Mouse (Mus musculus) heart, embryonic 13.5 days (tissue): ENCODE measurements at regions not wholly inside any gene's neighbourhood (a gene's known extent, or its start where the extent isn't known, plus 50 kb on each side); places are given as distances from the start of the nearest gene placed in this dataset.

Experiments used
- ATAC-seq: fragments of 200-750 bp; cut with Nextera tagmentation; 2 replicates; pipeline ENCODE4 v1.8.0; 2017; ENCODE audit warnings: moderate TSS enrichment; ENCODE audit not compliant: insufficient number of reproducible peaks, low FRiP score, low TSS enrichment; ENCODE audit errors: extremely low read depth
- H3K27ac ChIP-seq: fragments of 300-500 bp; sonication (generic); replicated peaks from 2 replicates; pipeline ENCODE4 v1.5.1; 2015; ENCODE audit warnings: moderate library complexity, mild to moderate bottlenecking, inconsistent platforms
- H3K27me3 ChIP-seq: fragments of 300-500 bp; sonication (generic); replicated peaks from 2 replicates; pipeline ENCODE4 v1.6.1; 2015; ENCODE audit warnings: mild to moderate bottlenecking, inconsistent platforms
- H3K36me3 ChIP-seq: fragments of 300-500 bp; sonication (generic); 2 replicates; pipeline ENCODE4 v1.6.1; 2015; ENCODE audit warnings: mild to moderate bottlenecking, inconsistent platforms
- H3K4me1 ChIP-seq: fragments of 300-500 bp; sonication (generic); 2 replicates; pipeline ENCODE4 v1.6.1; 2015; ENCODE audit warnings: inconsistent platforms
- H3K4me2 ChIP-seq: fragments of 300-500 bp; sonication (generic); 2 replicates; pipeline ENCODE4 v1.6.1; 2015; ENCODE audit warnings: inconsistent platforms, mild to moderate bottlenecking, moderate library complexity
- H3K4me3 ChIP-seq: fragments of 300-500 bp; sonication (generic); 2 replicates; pipeline ENCODE4 v1.5.1; 2015; ENCODE audit warnings: moderate library complexity, mild to moderate bottlenecking, inconsistent platforms
- H3K9ac ChIP-seq: fragments of 300-500 bp; sonication (generic); 2 replicates; pipeline ENCODE4 v1.6.1; 2015; ENCODE audit warnings: inconsistent platforms, mild to moderate bottlenecking, moderate library complexity
- H3K9me3 ChIP-seq: fragments of 300-500 bp; sonication (generic); 2 replicates; pipeline ENCODE4 v1.6.1; 2016; ENCODE audit warnings: inconsistent platforms
- WGBS: fragments of 180-500 bp; shearing (Covaris S2); methylation state at CpG from one replicate; pipeline ENCODE4 v1.1.7; 2015; ENCODE audit warnings: mixed read lengths; 5-methylcytosine and 5-hydroxymethylcytosine counted together

DNA sequence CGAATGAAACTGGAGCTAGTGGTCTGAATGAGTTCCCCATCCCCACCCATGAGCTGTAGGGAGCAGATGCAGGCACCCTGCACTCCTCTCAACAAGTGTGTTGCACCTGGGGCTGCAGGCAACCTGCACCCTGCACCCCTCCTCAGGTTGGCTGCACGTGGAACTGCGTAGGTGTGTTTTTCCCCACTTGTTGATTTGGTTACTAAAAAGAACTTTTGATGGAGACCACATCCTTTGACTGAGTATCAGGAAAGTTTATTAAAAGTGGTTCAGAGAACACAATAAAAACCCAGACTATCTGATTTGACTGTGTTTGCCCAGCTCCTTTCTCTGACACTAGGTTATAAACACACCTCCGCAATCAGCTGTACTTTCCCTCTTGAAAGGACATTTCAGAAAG, 456.5 kb downstream of the Rnf144a start:
- Histone ChIP-seq H3K27ac (no peak overlapping the region), H3K4me1 (no peaks in the 10 kb centered on the region), H3K36me3 (no peaks in the 10 kb centered on the region), H3K4me2 (no peak overlapping the region), H3K9ac (no peak overlapping the region), H3K9me3 (no peaks in the 10 kb centered on the region), H3K27me3 (no peaks in the 10 kb centered on the region), H3K4me3 (no peak overlapping the region)
- 70% methylated on average over 4 of the region's 4 CpGs for WGBS
- ATAC-seq, result no peak

GRCm38 (mm10) chr12:25957547-25957946, 457.5 kb downstream of the Rnf144a start:
- Histone ChIP-seq H3K4me3 (no peak overlapping the region), H3K36me3 (no peaks in the 10 kb centered on the region), H3K27me3 (no peaks in the 10 kb centered on the region), H3K4me1 (no peaks in the 10 kb centered on the region), H3K9me3 (no peaks in the 10 kb centered on the region), H3K4me2 (no peak overlapping the region), H3K9ac (no peak overlapping the region), H3K27ac (no peak overlapping the region)
- no peak for ATAC-seq
- WGBS, result 84% methylated on average over 1 of the region's 1 CpGs

DNA sequence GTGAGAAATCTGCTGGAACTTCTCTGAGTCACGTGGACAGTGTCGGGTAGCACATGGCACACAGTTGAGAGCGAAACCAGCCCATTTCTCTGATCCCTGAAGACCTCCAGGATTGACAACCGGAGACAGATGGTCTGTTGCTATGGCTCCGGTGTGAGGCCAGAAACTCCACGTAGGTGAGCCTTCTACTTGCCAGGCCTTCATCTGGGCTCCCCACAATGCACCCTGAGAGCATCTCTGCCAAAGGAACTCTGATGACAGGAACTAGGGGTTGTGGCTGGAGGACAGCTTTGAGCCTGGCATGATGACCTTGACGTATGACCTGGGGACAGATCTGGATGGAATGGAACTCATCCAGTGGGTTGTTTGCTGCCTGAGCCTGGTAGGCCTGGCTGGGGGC, 467.9 kb downstream of the Rnf144a start:
- Histone ChIP-seq H3K9ac (no peak overlapping the region), H3K4me2 (no peak overlapping the region), H3K36me3 (no peaks in the 10 kb centered on the region), H3K4me1 (no peaks in the 10 kb centered on the region), H3K27ac (no peak overlapping the region), H3K4me3 (no peak overlapping the region), H3K9me3 (no peaks in the 10 kb centered on the region), H3K27me3 (no peaks in the 10 kb centered on the region)
- no peak for ATAC-seq
- 79% methylated on average over 7 of the region's 7 CpGs for WGBS

DNA sequence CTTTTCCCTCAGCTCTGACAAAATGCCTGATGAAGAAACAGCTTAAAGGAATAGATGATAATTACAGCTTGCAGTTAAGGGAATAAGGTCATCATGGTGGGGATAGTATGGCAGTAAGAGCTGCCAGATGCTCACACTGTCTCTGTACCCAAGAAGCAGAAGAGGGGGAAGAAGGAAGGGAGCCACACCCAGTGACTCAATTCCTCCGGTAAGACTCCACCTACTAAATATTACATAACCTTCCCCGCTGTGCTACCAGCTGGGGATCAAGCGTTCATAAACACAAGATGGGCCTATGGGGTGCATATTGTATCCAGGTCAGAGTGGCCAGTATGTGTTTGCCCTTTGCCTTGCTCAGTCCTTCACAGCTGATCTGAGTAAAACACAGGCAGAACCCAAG, 468.9 kb downstream of the Rnf144a start:
- H3K4me2 ChIP-seq, result no peak overlapping the region
- no peaks in the 10 kb centered on the region for H3K9me3 ChIP-seq
- WGBS, result 81% methylated on average over 3 of the region's 3 CpGs
- no peak overlapping the region for H3K4me3 ChIP-seq
- no peak for ATAC-seq
- no peaks in the 10 kb centered on the region for H3K27me3 ChIP-seq
- no peak overlapping the region for H3K9ac ChIP-seq
- H3K4me1 ChIP-seq, result no peaks in the 10 kb centered on the region
- H3K27ac ChIP-seq, result no peak overlapping the region
- no peaks in the 10 kb centered on the region for H3K36me3 ChIP-seq

GRCm38 (mm10) chr12:25938856-25939255, 476.2 kb downstream of the Rnf144a start:
- no peak overlapping the region for H3K4me3 ChIP-seq
- no peak overlapping the region for H3K4me2 ChIP-seq
- no peak overlapping the region for H3K9ac ChIP-seq
- H3K4me1 ChIP-seq, result no peaks in the 10 kb centered on the region
- no peaks in the 10 kb centered on the region for H3K36me3 ChIP-seq
- H3K27ac ChIP-seq, result no peak overlapping the region
- H3K9me3 ChIP-seq, result no peaks in the 10 kb centered on the region
- 84% methylated on average over 6 of the region's 6 CpGs for WGBS
- H3K27me3 ChIP-seq, result no peaks in the 10 kb centered on the region
- ATAC-seq, result no peak

- H3K27me3 ChIP-seq, result no peaks in the 10 kb centered on the region
- no peak overlapping the region for H3K27ac ChIP-seq
- no peaks in the 10 kb centered on the region for H3K4me1 ChIP-seq
- 61% methylated on average over 5 of the region's 5 CpGs for WGBS
- H3K4me2 ChIP-seq, result no peak overlapping the region
- no peak for ATAC-seq
- H3K9ac ChIP-seq, result no peak overlapping the region
- H3K9me3 ChIP-seq, result no peaks in the 10 kb centered on the region
- H3K36me3 ChIP-seq, result no peaks in the 10 kb centered on the region
- H3K4me3 ChIP-seq, result no peak overlapping the region
Observed at GRCm38 (mm10) chr12:25934946-25935345, 480.1 kb downstream of the Rnf144a start.

DNA sequence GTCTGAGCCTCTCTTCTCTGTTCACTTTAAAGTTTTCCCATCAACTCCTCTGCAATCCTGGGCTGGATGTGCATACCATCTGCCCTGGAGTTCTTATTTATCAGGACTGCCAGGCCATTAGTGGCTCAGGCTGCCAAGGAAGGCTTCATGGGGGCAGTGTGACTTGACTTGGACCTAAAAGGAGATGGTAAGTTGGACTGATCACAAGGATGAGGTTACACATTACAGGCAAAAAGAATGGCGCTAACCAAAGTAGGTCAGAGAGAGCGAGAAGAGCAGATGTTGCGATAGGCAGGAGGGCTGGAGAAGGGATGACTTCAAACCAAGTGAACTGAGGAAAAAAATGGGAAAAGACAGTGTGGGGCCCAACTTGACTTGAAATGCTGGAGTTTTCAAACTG, 480.5 kb downstream of the Rnf144a start:
- H3K9ac ChIP-seq, result no peak overlapping the region
- H3K27me3 ChIP-seq, result no peaks in the 10 kb centered on the region
- H3K4me2 ChIP-seq, result no peak overlapping the region
- no peak overlapping the region for H3K27ac ChIP-seq
- whole genome bisulfite sequencing, result 82% methylated on average over 3 of the region's 3 CpGs
- H3K4me3 ChIP-seq, result no peak overlapping the region
- H3K9me3 ChIP-seq, result no peaks in the 10 kb centered on the region
- no peaks in the 10 kb centered on the region for H3K4me1 ChIP-seq
- H3K36me3 ChIP-seq, result no peaks in the 10 kb centered on the region
- no peak for ATAC-seq

DNA sequence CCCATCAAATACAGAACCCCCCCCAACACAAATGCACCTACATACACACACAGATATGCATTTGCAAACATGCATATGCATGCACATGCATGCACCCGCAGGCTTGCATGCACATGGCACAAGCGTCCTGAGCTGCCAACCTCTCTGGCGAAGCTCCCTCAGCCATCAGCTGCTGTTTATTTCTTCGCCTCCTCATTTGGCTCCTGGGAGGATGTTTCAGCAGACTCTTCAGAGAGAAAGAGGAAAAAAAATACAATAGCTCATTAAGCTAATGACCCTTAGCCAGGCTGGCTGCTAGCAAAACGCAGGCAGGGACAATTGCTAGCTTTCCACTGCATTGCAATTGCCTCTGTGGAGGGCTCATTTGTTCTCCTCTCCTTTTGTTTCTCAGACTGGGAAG, 488.7 kb downstream of the Rnf144a start:
- H3K9ac ChIP-seq, result no peak overlapping the region
- no peaks in the 10 kb centered on the region for H3K27me3 ChIP-seq
- ATAC-seq, result no peak
- WGBS, result 72% methylated on average over 5 of the region's 5 CpGs
- no peaks in the 10 kb centered on the region for H3K36me3 ChIP-seq
- no peaks in the 10 kb centered on the region for H3K9me3 ChIP-seq
- no peak overlapping the region for H3K4me3 ChIP-seq
- H3K27ac ChIP-seq, result no peak overlapping the region
- H3K4me1 ChIP-seq, result no peaks in the 10 kb centered on the region
- no peak overlapping the region for H3K4me2 ChIP-seq

GRCm38 (mm10) chr12:25924526-25924925, 490.5 kb downstream of the Rnf144a start:
- H3K27me3 ChIP-seq, result no peaks in the 10 kb centered on the region
- WGBS, result 81% methylated on average over 9 of the region's 9 CpGs
- H3K36me3 ChIP-seq, result no peaks in the 10 kb centered on the region
- no peaks in the 10 kb centered on the region for H3K9me3 ChIP-seq
- H3K4me2 ChIP-seq, result no peak overlapping the region
- no peak overlapping the region for H3K4me3 ChIP-seq
- no peaks in the 10 kb centered on the region for H3K4me1 ChIP-seq
- ATAC-seq, result no peak
- no peak overlapping the region for H3K9ac ChIP-seq
- no peak overlapping the region for H3K27ac ChIP-seq

DNA sequence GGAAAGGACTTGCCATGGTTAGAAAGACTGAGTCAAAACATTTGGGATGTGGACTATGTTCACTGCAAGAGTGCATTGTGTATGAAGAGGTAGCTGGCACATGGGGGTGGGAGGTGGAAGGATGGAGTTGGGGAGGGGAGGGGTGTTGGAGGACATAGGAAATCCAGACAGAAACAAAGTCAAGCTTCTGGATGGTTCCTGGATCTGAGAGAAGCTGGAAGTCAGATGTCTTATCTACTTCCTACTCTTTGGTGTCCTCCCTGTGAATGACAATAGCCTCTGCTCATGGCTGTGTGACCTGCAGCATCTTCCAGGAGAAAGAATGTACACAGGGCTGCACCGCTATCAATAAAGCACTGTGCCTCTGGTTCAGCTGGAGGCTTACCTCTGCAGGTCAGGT, 491.3 kb downstream of the Rnf144a start:
- WGBS, result 86% methylated on average over 1 of the region's 1 CpGs
- no peaks in the 10 kb centered on the region for H3K36me3 ChIP-seq
- no peak for ATAC-seq

GRCm38 (mm10) chr12:25905614-25906013, 509.4 kb downstream of the Rnf144a start:
- Histone ChIP-seq H3K27me3 (no peaks in the 10 kb centered on the region), H3K36me3 (no peaks in the 10 kb centered on the region), H3K9me3 (peaks cover 4% of the 10 kb centered on the region; the same call in 1 of the 2 replicates), H3K4me3 (no peak overlapping the region), H3K4me1 (no peaks in the 10 kb centered on the region), H3K9ac (no peak overlapping the region), H3K27ac (no peak overlapping the region), H3K4me2 (no peak overlapping the region)
- ATAC-seq, result no peak
- WGBS, result 79% methylated on average over 1 of the region's 1 CpGs

More for the DNA sequence above, 491.3 kb downstream of the Rnf144a start:
- no peak overlapping the region for H3K4me3 ChIP-seq
- no peaks in the 10 kb centered on the region for H3K9me3 ChIP-seq
- H3K4me1 ChIP-seq, result no peaks in the 10 kb centered on the region
- no peak overlapping the region for H3K4me2 ChIP-seq
- no peak overlapping the region for H3K9ac ChIP-seq
- no peaks in the 10 kb centered on the region for H3K27me3 ChIP-seq
- no peak overlapping the region for H3K27ac ChIP-seq

DNA sequence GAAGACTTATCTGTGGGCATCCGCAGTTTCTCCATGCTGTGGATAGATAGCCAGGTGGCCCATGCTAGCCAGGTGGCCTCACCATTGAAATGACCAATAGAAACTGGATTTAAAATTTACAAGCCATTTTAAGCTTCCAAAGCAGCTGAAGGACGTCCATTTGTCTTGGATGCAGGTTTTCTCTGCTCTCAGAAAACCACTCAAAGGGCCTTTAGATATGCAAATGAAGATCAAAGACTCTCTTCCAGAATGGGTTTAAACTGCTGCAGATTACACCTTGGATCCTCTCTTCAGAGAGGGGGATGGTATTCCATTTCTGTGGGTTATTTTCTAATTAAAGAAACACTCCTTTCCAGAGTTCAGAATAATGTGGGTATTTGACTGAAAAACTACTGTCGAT, 518.5 kb downstream of the Rnf144a start:
- ATAC-seq, result no peak
- Histone ChIP-seq H3K9ac (no peak overlapping the region), H3K4me1 (no peaks in the 10 kb centered on the region), H3K4me3 (no peak overlapping the region), H3K27ac (no peak overlapping the region), H3K4me2 (no peak overlapping the region), H3K36me3 (no peaks in the 10 kb centered on the region), H3K9me3 (no peaks in the 10 kb centered on the region), H3K27me3 (no peaks in the 10 kb centered on the region)
- 43% methylated on average over 3 of the region's 3 CpGs for WGBS

GRCm38 (mm10) chr12:25895691-25896090, 519.4 kb downstream of the Rnf144a start:
- H3K9me3 ChIP-seq, result no peaks in the 10 kb centered on the region
- H3K27ac ChIP-seq, result no peak overlapping the region
- H3K4me1 ChIP-seq, result no peaks in the 10 kb centered on the region
- no peak overlapping the region for H3K9ac ChIP-seq
- WGBS, result 35% methylated on average over 1 of the region's 1 CpGs
- ATAC-seq, result no peak
- no peaks in the 10 kb centered on the region for H3K27me3 ChIP-seq
- H3K36me3 ChIP-seq, result no peaks in the 10 kb centered on the region
- H3K4me2 ChIP-seq, result no peak overlapping the region
- H3K4me3 ChIP-seq, result no peak overlapping the region
